Mouse (Mus musculus) lung, adult 18-20 months (tissue): Measurements from ENCODE around the gene Rab3ip.

Experiments used
- DNase-seq, 2 experiments: peaks; one replicate each; pipeline ENCODE4 v3.0.0; 2022; ENCODE audit warnings: mixed read lengths in 2 of 2

Gene Rab3ip

DNA sequence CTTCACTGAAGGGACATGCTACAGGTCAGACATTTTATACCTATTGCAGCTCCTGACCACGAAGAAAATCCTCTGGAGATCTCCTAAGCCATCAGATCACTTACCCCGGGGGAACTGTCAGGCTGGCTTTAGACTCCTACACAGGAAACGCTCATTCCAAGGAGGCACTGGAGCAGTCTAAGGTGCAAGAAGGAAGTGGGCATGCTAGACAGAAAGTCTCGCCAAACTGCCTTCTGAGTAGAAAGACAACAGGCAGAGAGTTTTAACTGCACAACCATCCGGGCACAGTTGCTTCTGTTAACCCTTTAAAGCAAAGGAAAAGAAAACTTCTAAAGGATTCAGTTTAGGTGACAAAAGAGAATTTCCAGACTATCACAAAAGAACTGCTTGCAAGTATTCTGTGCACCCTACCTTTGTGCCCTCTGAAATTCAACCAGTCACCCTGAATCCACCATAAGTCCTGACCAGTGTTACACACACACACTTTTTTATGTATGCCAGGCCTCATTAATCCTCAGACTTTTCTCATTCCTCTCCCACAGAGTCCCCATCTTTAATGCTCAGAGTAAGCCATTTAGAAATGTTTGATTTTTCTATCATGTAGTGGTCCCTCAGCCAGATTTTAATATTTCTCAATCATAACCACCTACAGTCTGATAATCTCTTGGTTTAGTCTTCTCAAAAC lies 7.4 kb upstream of the Rab3ip start:
- no peak for DNase-seq

DNA sequence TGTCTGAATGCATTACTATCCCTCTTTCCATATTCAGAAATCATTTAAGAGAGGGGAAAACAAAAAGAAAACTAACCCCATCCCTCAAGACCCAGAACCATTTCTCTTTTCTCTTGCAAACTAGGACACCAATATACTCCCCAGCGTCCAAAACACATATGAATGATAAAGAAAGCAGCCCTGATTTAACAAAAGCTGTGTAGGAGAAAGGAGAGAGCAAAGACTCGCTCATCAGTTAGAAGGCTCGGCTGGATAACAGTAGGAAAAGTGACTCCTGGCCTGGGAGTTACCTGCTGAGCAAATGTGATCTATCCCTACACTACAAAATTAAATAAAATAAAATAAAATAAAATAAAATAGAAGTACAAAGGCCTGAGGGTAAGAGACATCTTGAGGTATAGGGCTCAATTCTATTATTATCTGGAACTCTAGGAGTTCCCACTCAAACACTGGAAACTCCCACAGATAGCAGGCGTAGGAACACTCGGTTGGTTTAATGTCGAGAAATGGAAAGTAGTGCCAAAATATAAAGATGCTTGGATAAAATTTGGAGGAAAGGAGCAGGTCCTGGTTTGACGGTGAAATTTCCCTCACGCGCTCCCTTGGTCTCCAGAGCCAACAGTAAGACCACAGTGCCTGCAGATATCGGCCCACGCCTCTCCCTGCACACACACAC lies 6.1 kb upstream of the Rab3ip start:
- DNase-seq: no peak

DNA sequence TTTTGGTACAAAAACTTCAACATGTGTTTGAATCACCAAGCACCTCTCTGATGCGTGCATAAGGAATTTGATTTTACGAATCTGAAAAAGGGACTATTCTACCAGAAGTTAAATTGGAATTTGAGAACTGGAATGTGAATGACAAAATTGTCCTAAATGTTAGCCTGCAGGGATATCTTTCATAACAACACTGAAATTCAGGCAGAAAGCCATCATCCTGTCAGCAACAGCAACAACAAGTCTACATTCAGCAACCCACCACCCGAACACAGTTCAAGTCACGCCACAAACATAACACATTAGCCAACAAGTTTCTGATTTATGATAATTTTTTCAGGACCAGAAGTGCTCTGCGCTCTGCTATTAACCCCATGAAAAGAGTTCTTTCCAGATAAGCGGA lies 4.6 kb upstream of the Rab3ip start:
- peak in 1 of 2 experiments; percentile 18 for DNase-seq

DNA sequence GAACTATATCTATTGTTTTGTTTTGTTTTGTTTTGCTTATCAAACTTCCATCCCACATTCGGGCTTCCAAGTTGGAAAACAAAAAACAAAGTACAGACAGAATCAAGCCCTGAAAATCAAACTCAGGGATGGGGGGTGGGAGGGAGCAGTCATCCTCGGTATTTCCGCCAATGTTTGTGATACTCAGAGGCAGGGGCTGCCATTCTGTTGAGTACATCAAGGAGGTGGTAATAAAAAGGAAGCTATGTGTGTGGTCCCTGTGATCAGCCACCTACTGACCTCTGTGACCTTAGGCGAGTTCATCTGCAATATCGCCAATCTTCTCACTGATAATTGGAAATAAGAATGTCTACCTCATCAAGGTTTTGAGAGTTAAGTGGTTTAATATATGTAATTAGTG lies 317 bp upstream of the Rab3ip start:
- DNase-seq: no peak

DNA sequence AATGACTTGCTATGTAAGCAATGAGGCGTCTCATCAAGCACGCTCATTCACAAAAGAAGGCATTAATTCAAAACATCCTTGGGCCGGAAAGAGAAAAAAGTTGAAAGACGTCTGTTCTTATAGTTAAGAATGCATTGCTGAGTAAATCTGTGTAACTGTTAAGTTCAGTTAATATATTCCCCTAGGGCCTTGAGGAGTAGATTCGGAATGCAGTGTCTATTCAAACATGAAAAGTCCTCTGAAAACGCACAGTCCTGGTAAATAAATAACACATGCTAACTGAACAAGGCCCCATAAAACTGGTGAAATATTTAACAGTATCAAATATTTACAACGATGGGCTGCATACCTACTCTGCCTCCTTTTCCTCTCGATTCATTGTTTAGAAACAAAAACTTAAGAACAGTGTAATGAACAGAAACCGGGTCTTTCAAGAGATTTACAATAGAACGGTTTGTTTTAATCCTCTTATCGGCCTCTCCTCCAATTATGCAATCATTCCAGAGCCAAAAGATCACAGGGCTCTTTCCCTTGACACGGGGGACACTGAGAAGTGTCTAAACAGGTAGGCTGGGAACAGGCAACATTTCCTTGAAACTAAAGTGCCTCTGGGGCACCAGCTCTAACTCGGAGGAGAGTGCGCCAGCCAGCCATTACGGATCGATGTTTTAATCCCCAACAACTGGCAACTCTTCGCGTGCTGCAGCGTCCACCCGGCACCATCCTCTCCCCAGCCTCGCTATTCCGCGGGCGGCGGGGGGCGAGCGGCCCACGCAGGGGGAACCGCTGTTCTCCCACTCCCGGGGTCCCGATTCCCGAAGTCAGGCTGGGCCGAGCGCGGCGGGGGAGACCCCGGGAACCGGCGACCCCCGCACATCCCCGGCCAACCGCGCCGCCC lies 1.2 kb downstream of the Rab3ip start:
- DNase-seq: peak; percentile 26 to 50

DNA sequence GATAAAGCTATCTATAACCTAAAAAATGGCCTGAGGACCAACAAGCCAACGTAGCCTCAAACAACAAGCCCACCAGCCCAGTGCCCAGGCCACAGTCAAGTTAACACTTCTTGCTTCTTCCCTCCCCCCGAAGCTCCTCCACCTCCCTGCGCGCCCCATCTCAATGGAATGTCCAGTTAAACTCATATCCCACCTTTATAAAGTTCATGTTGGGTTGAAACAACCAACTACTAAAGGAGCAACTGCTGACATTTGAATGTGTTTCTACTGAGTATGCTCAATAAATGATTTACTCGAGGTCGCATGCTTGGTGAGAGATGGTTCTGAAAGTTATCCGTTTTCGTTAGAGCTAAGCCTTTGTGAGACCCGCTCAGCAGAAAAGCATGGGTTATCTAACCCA lies 2.2 kb downstream of the Rab3ip start:
- no peak for DNase-seq

DNA sequence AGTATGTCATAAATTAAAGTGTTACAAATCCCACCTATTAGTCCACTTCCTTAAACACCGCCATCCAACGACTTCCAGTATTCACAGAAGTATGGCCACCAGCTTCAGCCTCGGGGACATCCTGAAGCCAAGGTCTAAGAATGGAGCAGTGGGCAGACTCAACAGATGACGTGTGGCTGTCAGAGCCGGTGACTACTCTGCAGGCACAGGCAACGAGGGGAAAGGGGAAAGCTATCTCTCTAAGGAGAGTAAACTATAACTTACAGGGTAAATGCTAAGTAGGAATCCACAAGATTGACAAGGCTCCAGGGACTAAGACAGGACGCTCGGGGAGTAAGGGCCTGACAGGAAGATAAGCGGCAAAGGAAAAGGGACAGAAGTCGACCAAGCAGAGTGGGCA lies 5.6 kb downstream of the Rab3ip start:
- DNase-seq: no peak

DNA sequence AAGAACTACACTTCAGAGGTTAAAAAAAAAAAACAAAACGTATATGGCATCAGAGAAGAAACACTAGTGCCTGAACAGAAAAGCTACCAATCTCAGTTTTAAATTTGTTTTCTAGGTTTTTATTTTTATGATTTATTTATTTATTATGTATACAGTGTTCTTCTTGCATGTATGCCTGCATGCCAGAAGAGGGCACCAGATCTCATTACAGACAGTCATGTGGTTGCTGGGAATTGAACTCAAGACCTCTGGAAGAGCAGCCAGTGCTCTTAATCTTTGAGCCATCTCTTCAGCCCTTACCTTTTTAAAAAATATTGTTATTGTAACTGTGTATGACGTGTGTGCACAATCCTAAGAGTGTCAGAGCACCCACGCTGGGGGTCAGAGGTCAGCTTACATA lies 6.4 kb downstream of the Rab3ip start:
- no peak for DNase-seq

DNA sequence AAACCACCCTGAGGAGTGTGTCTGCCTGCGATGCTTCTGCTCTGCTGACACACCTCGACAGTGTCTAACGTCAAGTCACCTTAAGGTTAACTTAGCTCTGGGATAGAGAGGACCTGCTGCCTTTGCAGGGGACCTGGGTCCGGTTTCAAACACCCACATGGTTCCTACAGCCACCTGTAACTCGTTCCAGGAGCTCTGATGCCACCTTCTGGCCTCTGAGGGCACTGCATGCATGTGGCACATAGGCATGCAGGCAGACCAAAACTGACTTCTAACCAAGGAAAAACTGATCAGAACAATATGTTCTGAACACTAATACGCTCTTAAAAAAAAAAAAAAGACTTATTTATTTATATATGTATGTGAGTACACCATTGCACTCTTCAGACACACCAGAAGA lies 7.5 kb downstream of the Rab3ip start:
- DNase-seq: no peak

DNA sequence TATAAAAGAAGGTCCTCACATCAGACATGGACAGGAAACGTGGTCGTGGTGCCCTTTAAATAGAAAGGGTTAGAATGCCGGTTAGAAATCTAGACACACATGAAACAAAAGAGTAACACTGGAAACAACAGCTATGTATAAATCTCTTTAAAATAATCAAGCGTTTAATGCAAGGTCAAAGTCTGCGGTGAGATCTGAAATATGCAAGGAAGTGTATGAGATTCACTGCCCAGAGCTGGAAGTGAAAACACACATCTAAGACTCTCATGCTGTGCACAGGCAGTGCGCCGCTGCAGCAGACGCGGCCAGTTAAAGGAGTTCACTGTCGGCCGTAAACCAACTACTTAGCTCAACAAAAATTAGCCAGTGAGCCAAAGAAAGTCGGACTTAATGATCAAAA lies 15.5 kb downstream of the Rab3ip start:
- DNase-seq: no peak

DNA sequence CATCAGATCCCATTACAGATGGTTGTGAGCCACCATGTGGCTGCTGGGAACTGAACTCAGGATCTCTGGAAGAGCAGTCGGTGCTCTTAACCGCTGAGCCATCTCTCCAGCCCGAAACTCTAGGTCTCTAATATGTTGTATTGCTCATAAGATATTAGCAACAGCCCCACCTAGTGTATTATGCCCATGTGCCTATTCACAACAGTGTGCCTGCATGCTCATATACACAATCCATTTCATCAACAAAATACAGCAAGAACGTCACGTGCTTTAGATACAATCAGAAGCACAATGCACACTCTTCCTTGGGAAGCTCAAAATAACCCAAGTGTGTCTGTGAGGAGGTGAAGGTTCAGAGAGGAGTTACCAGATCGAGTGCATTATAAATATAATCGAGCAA lies 16.8 kb downstream of the Rab3ip start:
- DNase-seq: no peak

DNA sequence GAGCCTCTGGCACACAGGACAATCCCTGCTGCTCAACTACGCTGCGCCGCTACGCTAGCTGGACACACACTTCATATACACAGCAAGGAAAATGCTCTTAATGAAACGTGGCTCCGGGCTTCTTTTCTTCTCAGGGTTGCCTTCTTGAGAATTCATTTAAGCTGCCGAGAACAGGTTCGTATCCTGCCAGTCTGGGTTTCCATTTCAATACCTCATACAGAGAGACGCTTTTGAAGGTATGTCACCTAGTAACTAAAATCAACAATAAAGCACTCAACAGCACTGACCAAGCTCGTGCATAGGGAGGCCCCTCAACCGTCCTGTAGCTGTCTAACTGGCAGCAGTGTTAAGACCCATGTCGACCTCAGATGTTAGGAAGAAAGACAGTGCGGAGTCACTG lies 18.2 kb downstream of the Rab3ip start:
- DNase-seq: no peak

DNA sequence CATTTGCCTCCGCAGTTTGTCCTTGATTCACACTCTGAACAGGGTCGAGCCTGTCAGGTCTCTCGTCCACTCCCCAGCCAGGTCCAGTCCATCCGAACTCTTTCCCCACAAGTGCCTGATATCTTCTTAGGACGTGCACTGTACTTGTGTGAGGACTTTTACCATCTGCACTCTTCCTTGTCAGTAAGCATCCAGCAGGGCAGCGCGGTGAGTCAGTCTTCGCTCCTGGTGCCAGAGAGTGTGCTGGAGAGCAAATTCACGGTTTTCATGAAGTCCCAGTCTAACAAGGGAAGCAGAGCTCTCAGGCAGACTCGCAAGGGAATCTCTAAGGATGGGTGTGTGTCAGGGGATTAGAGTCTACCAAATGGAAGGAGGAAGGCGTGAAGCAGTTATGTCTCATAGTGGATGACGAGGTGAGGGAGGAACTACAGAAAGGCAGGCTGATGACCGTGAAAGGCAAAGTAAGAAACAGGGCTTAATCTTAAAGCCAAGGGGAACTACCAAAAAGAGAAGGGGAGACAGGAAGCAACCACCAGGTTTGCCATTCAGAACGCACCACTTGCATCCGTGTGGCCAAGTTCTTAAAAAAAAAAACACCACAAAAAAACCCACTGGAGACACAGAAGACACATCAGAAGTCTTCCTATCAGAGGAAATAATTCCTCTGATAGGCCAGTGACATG lies 18.9 kb downstream of the Rab3ip start:
- DNase-seq: no peak

DNA sequence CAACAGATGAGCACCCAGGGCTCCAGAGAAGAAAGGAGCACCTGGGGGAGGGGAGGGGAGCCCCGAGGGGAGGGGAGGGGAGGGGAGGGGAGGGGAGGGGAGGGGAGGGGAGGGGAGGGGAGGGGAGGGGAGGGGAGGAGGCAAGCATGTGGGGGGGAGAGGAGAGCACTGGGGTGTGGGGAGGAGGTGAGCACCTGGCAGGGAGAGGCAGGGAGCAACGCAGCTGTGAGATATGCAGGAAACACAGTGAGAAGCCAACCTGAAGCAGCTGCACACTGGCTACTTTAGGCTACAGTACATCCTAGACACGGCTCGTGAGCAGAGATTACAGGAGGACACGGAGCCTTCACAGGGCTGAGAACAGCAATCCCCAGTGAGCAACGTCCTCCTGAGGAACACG lies 19.6 kb downstream of the Rab3ip start:
- DNase-seq: no peak

DNA sequence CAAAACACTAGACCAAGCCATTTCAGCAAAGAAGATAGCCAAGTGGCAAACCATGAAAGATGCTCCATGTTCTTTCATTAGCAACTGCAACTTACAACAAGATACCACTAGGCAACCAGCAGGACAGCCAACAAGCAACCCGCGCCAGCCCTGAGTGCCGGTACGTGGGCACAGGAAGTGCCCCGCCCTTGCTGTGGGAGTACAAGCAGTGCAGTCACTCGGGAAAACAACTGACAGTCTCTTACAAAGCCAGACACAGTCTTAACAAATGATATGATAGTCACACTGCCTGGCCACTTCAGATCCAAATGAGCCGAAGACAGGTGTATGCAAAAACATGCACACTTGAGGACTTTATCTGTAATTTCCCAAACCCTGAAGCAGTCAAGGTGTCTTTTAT lies 20.1 kb downstream of the Rab3ip start:
- peak; percentile 43 to 70 for DNase-seq

DNA sequence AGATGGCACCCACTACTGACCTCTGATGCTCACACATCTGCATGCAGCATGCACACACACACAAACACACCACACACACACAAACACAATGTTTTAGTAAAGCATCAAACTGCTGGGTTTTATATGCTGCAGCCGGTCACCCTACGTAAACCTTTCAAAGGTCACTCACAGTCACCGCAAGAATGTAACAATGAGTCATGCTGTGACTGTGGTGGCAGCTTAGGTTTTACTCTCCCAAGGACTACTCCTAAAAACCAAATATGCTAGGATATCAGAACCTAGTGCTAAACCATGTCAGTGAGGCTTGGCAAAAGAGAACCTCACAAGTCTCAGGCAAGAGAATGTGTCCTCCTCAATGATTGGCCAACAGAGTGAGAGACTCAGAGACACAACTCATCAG lies 21.7 kb downstream of the Rab3ip start:
- DNase-seq: no peak

DNA sequence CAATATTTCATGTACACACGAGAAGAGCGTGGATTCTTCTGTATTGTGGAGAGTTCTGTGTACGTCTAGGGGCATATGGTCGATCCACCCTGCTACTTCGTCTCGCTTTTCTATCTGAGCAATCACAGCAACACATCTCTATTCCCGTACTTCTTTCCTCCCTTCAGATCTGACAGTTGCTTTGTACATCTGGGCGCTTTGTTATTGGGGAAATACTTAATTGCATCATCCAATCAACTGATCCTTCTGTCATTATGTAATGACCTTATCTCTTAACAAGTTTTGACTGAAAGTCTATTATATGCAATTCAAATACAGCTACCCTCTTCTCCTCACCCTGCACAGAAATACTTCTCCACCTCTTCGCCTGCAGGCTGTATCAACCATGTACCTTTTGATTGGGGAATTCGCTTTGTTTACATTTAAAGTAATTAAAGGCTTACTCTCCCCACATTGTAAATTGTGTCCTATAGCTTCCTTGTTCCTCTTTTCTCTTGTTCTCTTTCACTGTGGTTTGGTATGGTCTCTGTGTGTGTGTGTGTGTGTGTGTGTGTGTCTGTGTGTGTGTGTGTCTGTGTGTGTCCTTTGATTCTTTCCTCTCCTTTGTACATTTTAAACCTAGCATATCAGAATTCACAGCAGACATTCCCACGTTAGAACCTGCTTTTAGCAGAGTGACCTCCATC lies 24.0 kb downstream of the Rab3ip start:
- DNase-seq: no peak

DNA sequence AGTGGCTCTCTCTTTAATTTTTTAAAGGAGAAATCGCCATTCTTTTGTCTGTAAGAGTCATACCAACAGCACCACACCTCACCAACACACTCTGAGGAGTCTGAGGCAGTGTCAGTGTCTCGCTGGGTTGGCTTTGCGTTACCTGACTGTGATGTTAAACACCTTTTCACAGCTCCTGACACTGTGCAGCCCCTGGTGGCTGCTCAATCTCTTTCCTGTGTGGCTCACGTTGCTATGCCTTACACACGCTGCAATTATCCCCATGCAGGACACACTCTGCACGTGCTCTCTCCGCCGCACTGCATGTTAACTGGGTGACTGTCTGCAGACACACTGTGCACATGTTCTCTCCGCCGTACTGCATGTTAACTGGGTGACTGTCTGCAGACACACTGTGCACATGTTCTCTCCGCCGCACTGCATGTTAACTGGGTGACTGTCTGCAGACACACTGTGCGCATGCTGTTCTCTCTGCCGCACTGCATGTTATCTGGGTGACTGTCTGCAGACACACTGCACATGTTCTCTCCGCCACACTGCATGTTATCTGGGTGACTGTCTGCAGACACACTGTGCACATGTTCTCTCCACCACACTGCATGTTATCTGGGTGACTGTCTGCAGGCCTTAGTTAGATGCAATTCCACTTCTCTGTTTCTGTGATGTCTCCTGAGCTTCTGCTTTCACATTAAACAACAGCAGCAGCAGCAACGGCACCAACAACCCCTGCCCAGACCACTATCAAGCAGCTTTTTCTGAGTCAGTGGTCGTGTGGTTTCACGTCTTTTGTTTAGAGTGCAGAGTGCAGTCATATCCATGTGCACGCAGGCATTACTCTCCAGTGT lies 26.7 kb downstream of the Rab3ip start:
- DNase-seq: no peak

DNA sequence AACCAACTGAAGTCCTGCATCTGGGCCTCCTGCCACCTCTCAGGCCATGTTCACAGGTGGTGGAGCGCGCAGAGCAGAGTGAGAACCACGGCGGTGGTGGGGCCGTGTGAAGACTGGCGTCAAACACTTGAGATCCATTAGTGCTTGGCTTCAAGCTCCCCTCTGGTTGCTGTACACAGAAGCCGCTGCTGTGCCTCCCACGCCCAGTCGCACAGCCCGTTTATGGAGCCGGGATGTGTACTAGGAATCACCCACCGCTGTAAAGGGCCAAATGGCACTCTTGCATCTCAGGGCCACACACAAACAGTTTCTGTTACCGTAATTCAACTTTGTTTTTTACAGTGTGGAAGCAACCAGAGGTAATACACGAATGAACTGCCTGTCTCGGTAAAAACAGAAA lies 28.4 kb downstream of the Rab3ip start:
- DNase-seq: peak in 1 of 2 experiments; percentile 24

DNA sequence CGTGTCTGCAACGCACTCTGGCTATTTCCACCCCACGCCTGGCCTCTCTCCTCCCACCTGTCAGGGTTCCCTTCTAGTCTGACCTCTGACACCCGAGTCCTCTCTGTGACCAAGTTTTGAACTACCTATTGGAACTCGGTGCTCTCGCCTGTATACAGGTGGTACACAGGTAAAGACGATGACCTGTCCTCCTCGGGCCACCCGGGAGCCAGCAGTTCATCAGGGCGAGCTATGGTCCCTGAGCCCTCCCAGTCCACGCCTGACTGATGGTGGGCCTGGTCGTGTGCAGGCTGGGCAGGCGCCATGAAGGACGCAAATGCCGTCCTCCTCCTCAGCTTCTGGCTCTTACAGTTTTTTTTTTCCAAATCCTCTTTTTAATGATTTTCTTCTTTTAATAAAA lies 29.2 kb downstream of the Rab3ip start:
- no peak for DNase-seq

DNA sequence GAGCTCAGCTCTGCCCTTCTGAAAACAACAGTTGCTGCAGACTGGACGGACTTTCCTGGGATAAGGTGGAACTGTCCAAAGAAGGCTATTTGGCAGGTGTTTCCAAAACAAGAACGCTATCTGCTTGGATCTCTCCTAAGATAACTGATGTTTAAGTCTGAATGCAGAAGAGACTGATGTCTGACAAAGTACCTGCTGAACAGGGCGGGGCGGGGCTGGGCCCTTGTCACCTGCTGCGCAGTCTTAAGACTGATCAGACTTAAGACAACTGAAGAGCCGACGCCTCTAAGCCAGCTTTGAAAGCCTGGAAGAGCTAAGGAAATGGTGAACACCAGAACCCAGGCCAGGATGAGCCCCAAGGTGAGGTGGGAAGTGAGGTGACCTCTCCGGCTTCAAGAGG lies 29.9 kb downstream of the Rab3ip start:
- DNase-seq: no peak
